Mouse (Mus musculus) megakaryocyte, embryonic 14.5 days (primary cell): ENCODE measurements at regions not wholly inside any gene's neighbourhood (a gene's known extent, or its start where the extent isn't known, plus 50 kb on each side); places are given as distances from the start of the nearest gene placed in this dataset.

Experiments used
- H3K27me3 ChIP-seq: replicated peaks from 2 replicates; pipeline ENCODE3; 2012; ENCODE audit warnings: inconsistent platforms
- H3K36me3 ChIP-seq: replicated peaks from 2 replicates; pipeline ENCODE3; 2012; ENCODE audit warnings: low read length, inconsistent platforms, mixed read lengths
- H3K4me1 ChIP-seq: 2 replicates; pipeline ENCODE4 v1.6.1; 2012; ENCODE audit warnings: inconsistent platforms
- H3K4me3 ChIP-seq: replicated peaks from 2 replicates; pipeline ENCODE3; 2012; ENCODE audit warnings: moderate library complexity, mild to moderate bottlenecking, inconsistent platforms
- H3K9me3 ChIP-seq: 2 replicates; pipeline ENCODE4 v1.6.1; 2012; ENCODE audit warnings: inconsistent platforms
- FLI1 ChIP-seq: IDR thresholded peaks from 2 replicates; pipeline ENCODE4 v1.6.1; 2012; ENCODE audit warnings: low read length, inconsistent platforms, mixed read lengths
- GATA1 ChIP-seq: IDR thresholded peaks from 3 replicates; pipeline ENCODE4 v1.6.1; 2012; ENCODE audit warnings: mixed read lengths, low read length, inconsistent platforms, borderline replicate concordance

GRCm38 (mm10) chrX:99530511-99530910, 59.4 kb upstream of the Pja1 start:
- peaks cover 18% of the 10 kb centered on the region for H3K4me1 ChIP-seq
- no peak for TF ChIP-seq FLI1
- no peak for TF ChIP-seq GATA1

GRCm38 (mm10) chrX:99523306-99523705, 52.2 kb upstream of the Pja1 start:
- TF ChIP-seq GATA1 (no peak), FLI1 (no peak)
- Histone ChIP-seq H3K27me3 (peaks cover 59% of the 10 kb centered on the region), H3K9me3 (peaks cover 3% of the 10 kb centered on the region; the same call in 1 of the 2 replicates), H3K36me3 (no peaks in the 10 kb centered on the region), H3K4me3 (peak overlapping the region; percentile 76), H3K4me1 (peaks cover 14% of the 10 kb centered on the region)

More at GRCm38 (mm10) chrX:99530511-99530910, 59.4 kb upstream of the Pja1 start:
- Histone ChIP-seq H3K36me3 (no peaks in the 10 kb centered on the region), H3K27me3 (peaks cover 52% of the 10 kb centered on the region), H3K4me3 (no peak overlapping the region), H3K9me3 (peaks cover 3% of the 10 kb centered on the region; the same call in 1 of the 2 replicates)

- H3K9me3 ChIP-seq: peaks cover 3% of the 10 kb centered on the region; the same call in 1 of the 2 replicates
- TF ChIP-seq FLI1: no peak
- H3K36me3 ChIP-seq: no peaks in the 10 kb centered on the region
- peaks cover 14% of the 10 kb centered on the region for H3K4me1 ChIP-seq
- peaks cover 64% of the 10 kb centered on the region for H3K27me3 ChIP-seq
- H3K4me3 ChIP-seq: peak overlapping the region; percentile 76
These were observed 51.8 kb upstream of the Pja1 start for GRCm38 (mm10) chrX:99522830-99523229.

GRCm38 (mm10) chrX:99522289-99522688, 51.2 kb upstream of the Pja1 start:
- Histone ChIP-seq H3K9me3 (peaks cover under 1% of the 10 kb centered on the region; the same call in 1 of the 2 replicates), H3K36me3 (no peaks in the 10 kb centered on the region), H3K4me3 (no peak overlapping the region), H3K27me3 (peaks cover 63% of the 10 kb centered on the region), H3K4me1 (peaks cover 14% of the 10 kb centered on the region)
- TF ChIP-seq FLI1 (no peak), GATA1 (no peak)

GRCm38 (mm10) chrX:99521866-99522265, 50.8 kb upstream of the Pja1 start:
- TF ChIP-seq FLI1: no peak
- no peak for TF ChIP-seq GATA1
- peaks cover 14% of the 10 kb centered on the region for H3K4me1 ChIP-seq

More at GRCm38 (mm10) chrX:99521866-99522265, 50.8 kb upstream of the Pja1 start:
- H3K36me3 ChIP-seq: no peaks in the 10 kb centered on the region
- H3K4me3 ChIP-seq: no peak overlapping the region
- H3K9me3 ChIP-seq: no peaks in the 10 kb centered on the region
- H3K27me3 ChIP-seq: peaks cover 66% of the 10 kb centered on the region
